Mouse (Mus musculus) left cerebral cortex, adult 11 months (tissue): ENCODE measurements around the gene Csta1.

Experiments used
- DNase-seq: peaks from one replicate; pipeline ENCODE4 v3.0.0; 2022; ENCODE audit warnings: low spot score

Gene Csta1

DNA sequence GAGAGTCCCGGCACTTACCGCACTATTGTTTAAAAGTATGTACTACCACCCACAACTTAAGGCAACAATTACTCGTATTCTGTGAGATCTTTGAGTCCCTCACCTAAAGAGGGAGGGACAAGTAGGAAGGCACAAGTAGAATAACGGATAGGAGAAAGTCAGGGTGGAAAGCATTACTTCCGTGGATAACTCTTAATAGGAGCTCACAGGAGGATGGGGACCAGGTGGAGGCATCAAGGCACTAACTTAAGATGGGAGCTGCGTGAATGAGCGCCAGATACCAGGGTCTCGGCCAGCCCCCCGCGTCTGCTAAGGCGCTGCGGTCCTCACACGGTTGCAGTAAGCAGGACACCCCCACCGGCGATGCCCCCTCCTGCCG is 60.0 kb downstream of the Csta1 start:
- no peak for DNase-seq
